Comparison of ENCODE assay signal across 9 mouse cellular contexts in the genomic region with DNA sequence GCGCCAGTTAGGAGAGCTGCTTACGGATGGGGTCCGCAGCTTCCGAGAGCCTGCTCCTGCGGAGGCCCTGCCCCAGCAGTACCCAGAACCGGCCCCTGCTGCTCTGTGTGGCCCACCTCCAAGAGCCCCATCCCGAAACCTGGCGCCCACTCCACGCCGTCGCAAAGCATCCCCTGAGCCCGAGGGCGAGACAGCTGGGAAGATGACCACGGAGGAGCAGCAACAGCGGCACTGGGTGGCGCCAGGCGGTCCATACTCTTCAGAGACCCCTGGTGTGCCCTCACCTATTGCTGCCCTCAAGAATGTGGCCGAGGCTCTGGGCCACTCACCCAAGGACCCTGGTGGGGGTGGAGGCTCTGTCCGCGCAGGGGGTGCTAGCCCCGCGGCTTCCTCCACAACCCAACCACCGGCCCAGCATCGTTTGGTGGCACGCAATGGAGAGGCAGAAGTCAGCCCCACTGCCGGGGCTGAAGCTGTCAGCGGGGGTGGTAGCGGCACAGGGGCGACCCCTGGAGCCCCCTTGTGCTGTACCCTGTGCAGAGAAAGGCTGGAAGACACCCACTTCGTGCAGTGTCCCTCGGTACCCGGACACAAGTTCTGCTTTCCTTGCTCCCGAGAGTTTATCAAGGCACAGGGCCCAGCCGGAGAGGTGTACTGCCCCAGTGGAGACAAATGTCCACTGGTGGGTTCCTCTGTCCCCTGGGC. TPM values are rescaled to one million over a fixed set of nuclear protein-coding genes. Genes with fewer than 3 reads are reported as not detected.
DNase-seq lines count a peak whose midpoint lies in the region; ATAC-seq lines count a peak whose summit lies in the region.
"Had no signal": no experiment of that assay in that cellular context is flagged by ENCODE, and none has a peak within 500 bp of the region (broad histone marks: within the 10 kb centered on the region; RNA-seq: fewer than 3 reads in every experiment).

No protein-coding gene starts in this region.

- peaks cover 57% of the 10 kb centered on the region for H3K4me1 ChIP-seq in heart, embryonic 15.5 days (replicated peaks)
- peaks cover 56% of the 10 kb centered on the region for H3K4me1 ChIP-seq in embryonic facial prominence, embryonic 10.5 days
- H3K4me1 ChIP-seq in hindbrain, embryonic 16.5 days (ENCODE audit: control insufficient read depth, insufficient read depth, low read depth, low read length), result peaks cover 34% of the 10 kb centered on the region
- peaks cover 31% of the 10 kb centered on the region for H3K4me1 ChIP-seq in midbrain, embryonic 16.5 days (ENCODE audit: control insufficient read depth, insufficient read depth, low read length)

- H3K9ac ChIP-seq in heart, embryonic 15.5 days, result no peak overlapping the region
- peak overlapping the region; percentile 87 for H3K9ac ChIP-seq in hindbrain, embryonic 16.5 days (ENCODE audit: low read depth, low read length)
- H3K9ac ChIP-seq in midbrain, embryonic 16.5 days (ENCODE audit: low read depth, low read length), result peak overlapping the region; percentile 35; the same call in 1 of the 2 replicates

- H3K4me2 ChIP-seq in heart, embryonic 15.5 days, result peak overlapping the region; percentile 93
- peak overlapping the region; percentile 87 for H3K4me2 ChIP-seq in hindbrain, embryonic 16.5 days (ENCODE audit: low read length)
- peak overlapping the region; percentile 93 for H3K4me2 ChIP-seq in midbrain, embryonic 16.5 days (ENCODE audit: low read length)

- peaks cover 22% of the 10 kb centered on the region for H3K36me3 ChIP-seq in heart, embryonic 15.5 days
- H3K36me3 ChIP-seq in embryonic facial prominence, embryonic 10.5 days (replicated peaks), result peaks cover 33% of the 10 kb centered on the region
- peaks cover 20% of the 10 kb centered on the region for H3K36me3 ChIP-seq in hindbrain, embryonic 16.5 days (ENCODE audit: control insufficient read depth, insufficient read depth, low read length)
- peaks cover 9% of the 10 kb centered on the region; the same call in 1 of the 2 replicates for H3K36me3 ChIP-seq in midbrain, embryonic 16.5 days (ENCODE audit: control insufficient read depth, insufficient read depth, low read length)

- 79% methylated on average over 34 of the region's 34 CpGs for WGBS in heart, embryonic 15.5 days
- 82% methylated on average over 34 of the region's 34 CpGs for WGBS in embryonic facial prominence, embryonic 10.5 days
- 76% methylated on average over 31 of the region's 34 CpGs for WGBS in hindbrain, embryonic 16.5 days
- WGBS in midbrain, embryonic 16.5 days, result 78% methylated on average over 34 of the region's 34 CpGs

- H3K9me3 ChIP-seq in heart, embryonic 15.5 days (replicated peaks), result no peaks in the 10 kb centered on the region
- H3K9me3 ChIP-seq in embryonic facial prominence, embryonic 10.5 days, result no peaks in the 10 kb centered on the region
- no peaks in the 10 kb centered on the region for H3K9me3 ChIP-seq in hindbrain, embryonic 16.5 days (ENCODE audit: control insufficient read depth, low read length)
- no peaks in the 10 kb centered on the region for H3K9me3 ChIP-seq in midbrain, embryonic 16.5 days (replicated peaks; ENCODE audit: control insufficient read depth, low read length, poor library complexity, severe bottlenecking)

- peak overlapping the region; percentile 77 for H3K4me3 ChIP-seq in heart, embryonic 15.5 days
- H3K4me3 ChIP-seq in embryonic facial prominence, embryonic 10.5 days, result peak overlapping the region; percentile 72
- peak overlapping the region; percentile 76 for H3K4me3 ChIP-seq in hindbrain, embryonic 16.5 days (ENCODE audit: low read length)
- H3K4me3 ChIP-seq in midbrain, embryonic 16.5 days (ENCODE audit: low read depth, low read length), result no peak overlapping the region

- no peaks in the 10 kb centered on the region for H3K27me3 ChIP-seq in heart, embryonic 15.5 days
- no peaks in the 10 kb centered on the region for H3K27me3 ChIP-seq in embryonic facial prominence, embryonic 10.5 days (replicated peaks; ENCODE audit: low read depth, poor library complexity, severe bottlenecking)
- no peaks in the 10 kb centered on the region for H3K27me3 ChIP-seq in hindbrain, embryonic 16.5 days (replicated peaks; ENCODE audit: control insufficient read depth, insufficient read depth, low read length)
- H3K27me3 ChIP-seq in midbrain, embryonic 16.5 days (ENCODE audit: control insufficient read depth, insufficient read depth, low read depth, low read length), result no peaks in the 10 kb centered on the region

- no peak for DNase-seq in heart, postnatal 10 days
- DNase-seq in embryonic facial prominence, embryonic 10.5 days (ENCODE audit: low spot score), result no peak
- no peak for DNase-seq in urinary bladder, postnatal 36 days (ENCODE audit: low spot score in 2 of 2)
- DNase-seq in kidney, postnatal 10 days, result no peak

- intact Hi-C loops in heart, postnatal 10 days (cut with DNase I), result loop anchor here (1.0 to 5.0 kb wide), 3 partner anchors 18 to 108 kb away; partner anchors contain the start of gene Foxa3

- ATAC-seq in heart, embryonic 15.5 days (replicated peaks; ENCODE audit: insufficient number of reproducible peaks, insufficient read depth, low FRiP score, low read depth), result no peak
- no peak for ATAC-seq in hindbrain, embryonic 16.5 days
- ATAC-seq in midbrain, embryonic 16.5 days, result no peak
- ATAC-seq in CD4-positive, CD25-positive, alpha-beta regulatory T cell, adult 4 months, result no peak

- no peak overlapping the region for H3K27ac ChIP-seq in heart, embryonic 15.5 days
- H3K27ac ChIP-seq in embryonic facial prominence, embryonic 10.5 days (replicated peaks), result 0 out of 2 replicates have a peak overlapping the region, but pooled peaks have one; percentile 7
- H3K27ac ChIP-seq in hindbrain, embryonic 16.5 days (ENCODE audit: low read depth, low read length), result no peak overlapping the region
- no peak overlapping the region for H3K27ac ChIP-seq in midbrain, embryonic 16.5 days (ENCODE audit: low read length)

RNA-seq across cellular contexts. Expression of gene Irf2bp1, which starts 1.7 kb away (rescaled TPM):
- polyA plus RNA-seq in heart, embryonic 15.5 days (2015; fragmentation: Nextera tagmentation; extraction: Ambion mirVana), result 11.5 and 17.6 TPM in 2 replicates
- 10 to 100 TPM; 24.5 to 29.5 TPM for total RNA-seq in heart, postnatal 10 days (2021)
- polyA plus RNA-seq in embryonic facial prominence, embryonic 10.5 days (2016; fragmentation: Nextera tagmentation; extraction: Ambion mirVana), result 25.0 and 25.7 TPM in 2 replicates
- 26.8 and 27.3 TPM in 2 replicates for polyA plus RNA-seq in hindbrain, embryonic 16.5 days (2015; fragmentation: Nextera tagmentation; extraction: Ambion mirVana)
- 26.0 and 26.7 TPM in 2 replicates for polyA plus RNA-seq in midbrain, embryonic 16.5 days (2015; fragmentation: Nextera tagmentation; extraction: Ambion mirVana)
- 1 to 10 TPM; 2.0 to 2.4 TPM for polyA plus RNA-seq in CD4-positive, CD25-positive, alpha-beta regulatory T cell, adult 4 months (2017; shearing (Covaris generic))

RNA-seq across cellular contexts. Expression of gene Mypop, which starts 14.5 kb away (rescaled TPM):
- 2.2 and 2.3 TPM in 2 replicates for polyA plus RNA-seq in heart, embryonic 15.5 days (2015; fragmentation: Nextera tagmentation; extraction: Ambion mirVana)
- total RNA-seq in heart, postnatal 10 days (2021), result 1 to 10 TPM; 1.7 to 2.4 TPM
- 4.0 and 4.1 TPM in 2 replicates for polyA plus RNA-seq in embryonic facial prominence, embryonic 10.5 days (2016; fragmentation: Nextera tagmentation; extraction: Ambion mirVana)
- polyA plus RNA-seq in hindbrain, embryonic 16.5 days (2015; fragmentation: Nextera tagmentation; extraction: Ambion mirVana), result 5.8 and 6.3 TPM in 2 replicates
- 3.9 and 5.1 TPM in 2 replicates for polyA plus RNA-seq in midbrain, embryonic 16.5 days (2015; fragmentation: Nextera tagmentation; extraction: Ambion mirVana)
- polyA plus RNA-seq in CD4-positive, CD25-positive, alpha-beta regulatory T cell, adult 4 months (2017; shearing (Covaris generic)), result 1 to 10 TPM; 1.7 to 3.0 TPM

RNA-seq across cellular contexts. Expression of gene Foxa3, which starts 17.8 kb away (rescaled TPM):
- polyA plus RNA-seq in heart, embryonic 15.5 days (2015; fragmentation: Nextera tagmentation; extraction: Ambion mirVana), result 0.14 and 0.61 TPM in 2 replicates
- not detected for total RNA-seq in heart, postnatal 10 days (2021)
- polyA plus RNA-seq in embryonic facial prominence, embryonic 10.5 days (2016; fragmentation: Nextera tagmentation; extraction: Ambion mirVana), result not detected in 2 replicates
- polyA plus RNA-seq in hindbrain, embryonic 16.5 days (2015; fragmentation: Nextera tagmentation; extraction: Ambion mirVana), result not detected in 2 replicates
- polyA plus RNA-seq in midbrain, embryonic 16.5 days (2015; fragmentation: Nextera tagmentation; extraction: Ambion mirVana), result not detected in 2 replicates
- polyA plus RNA-seq in CD4-positive, CD25-positive, alpha-beta regulatory T cell, adult 4 months (2017; shearing (Covaris generic)), result not detected
- total RNA-seq: gastrocnemius, postnatal 36 days had no signal

RNA-seq across cellular contexts. Expression of gene Nanos2, which starts 18.4 kb away (rescaled TPM):
- polyA plus RNA-seq in heart, embryonic 15.5 days (2015; fragmentation: Nextera tagmentation; extraction: Ambion mirVana), result not detected in 2 replicates
- total RNA-seq in heart, postnatal 10 days (2021), result not detected
- polyA plus RNA-seq in embryonic facial prominence, embryonic 10.5 days (2016; fragmentation: Nextera tagmentation; extraction: Ambion mirVana), result not detected in 2 replicates
- polyA plus RNA-seq in hindbrain, embryonic 16.5 days (2015; fragmentation: Nextera tagmentation; extraction: Ambion mirVana), result 0.65 and 0.85 TPM in 2 replicates
- 0.52 and 0.79 TPM in 2 replicates for polyA plus RNA-seq in midbrain, embryonic 16.5 days (2015; fragmentation: Nextera tagmentation; extraction: Ambion mirVana)
- not detected for polyA plus RNA-seq in CD4-positive, CD25-positive, alpha-beta regulatory T cell, adult 4 months (2017; shearing (Covaris generic))
- total RNA-seq: gastrocnemius, postnatal 36 days had no signal

RNA-seq across cellular contexts. Expression of gene Sympk, which starts 18.6 kb away (rescaled TPM):
- polyA plus RNA-seq in heart, embryonic 15.5 days (2015; fragmentation: Nextera tagmentation; extraction: Ambion mirVana), result 19.6 and 27.3 TPM in 2 replicates
- 10 to 100 TPM; 58.3 to 60.9 TPM for total RNA-seq in heart, postnatal 10 days (2021)
- 43.4 and 45.2 TPM in 2 replicates for polyA plus RNA-seq in embryonic facial prominence, embryonic 10.5 days (2016; fragmentation: Nextera tagmentation; extraction: Ambion mirVana)
- 24.1 and 27.5 TPM in 2 replicates for polyA plus RNA-seq in hindbrain, embryonic 16.5 days (2015; fragmentation: Nextera tagmentation; extraction: Ambion mirVana)
- polyA plus RNA-seq in midbrain, embryonic 16.5 days (2015; fragmentation: Nextera tagmentation; extraction: Ambion mirVana), result 25.6 and 28.7 TPM in 2 replicates
- polyA plus RNA-seq in CD4-positive, CD25-positive, alpha-beta regulatory T cell, adult 4 months (2017; shearing (Covaris generic)), result 1 to 10 TPM; 5.0 to 6.4 TPM
